Mouse (Mus musculus) kidney, adult 2 months (tissue): Measurements from ENCODE around the gene Dus3l. TPM values are rescaled to one million over a fixed set of nuclear protein-coding genes. Genes with fewer than 3 reads are reported as not detected.

ENCODE experiments used
- DNase-seq: peaks from one replicate; pipeline ENCODE4 v3.0.0; 2021
- H3K27ac ChIP-seq: fragments of 200-500 bp; 2 replicates; pipeline ENCODE4 v1.5.1; 2012; ENCODE audit warnings: low read depth, low read length, control low read depth, inconsistent platforms; ENCODE audit not compliant: insufficient read depth
- H3K27me3 ChIP-seq: fragments of 200-500 bp; replicated peaks from 2 replicates; pipeline ENCODE4 v1.6.1; 2012; ENCODE audit warnings: mild to moderate bottlenecking, moderate library complexity, low read length, inconsistent platforms; ENCODE audit not compliant: control insufficient read depth, insufficient read depth
- H3K36me3 ChIP-seq: fragments of 200-500 bp; 2 replicates; pipeline ENCODE4 v1.6.1; 2012; ENCODE audit warnings: mild to moderate bottlenecking, moderate library complexity, low read length, inconsistent platforms; ENCODE audit not compliant: control insufficient read depth, insufficient read depth
- H3K4me1 ChIP-seq: fragments of 200-500 bp; 2 replicates; pipeline ENCODE4 v1.6.1; 2011; ENCODE audit warnings: low read length; ENCODE audit not compliant: control insufficient read depth, insufficient read depth
- H3K4me3 ChIP-seq: fragments of 200-500 bp; 2 replicates; pipeline ENCODE4 v1.5.1; 2011; ENCODE audit warnings: mild to moderate bottlenecking, low read depth, low read length, control low read depth; ENCODE audit not compliant: insufficient read depth
- CTCF ChIP-seq: fragments of 200-500 bp; conservative IDR thresholded peaks from 2 replicates; pipeline ENCODE4 v1.5.1; 2011; ENCODE audit warnings: low read depth, mild to moderate bottlenecking, control low read depth, low read length, moderate library complexity, mixed read lengths; ENCODE audit not compliant: insufficient read depth, insufficient read length
- POLR2A ChIP-seq: fragments of 200-500 bp; IDR thresholded peaks from one replicate; pipeline ENCODE4 v1.6.1; 2011; ENCODE audit warnings: low read depth, low read length, control low read depth
- WGBS: fragments of 180-500 bp; shearing (Covaris S2); methylation state at CpG from one replicate; pipeline ENCODE4 v1.1.7; 2018; 5-methylcytosine and 5-hydroxymethylcytosine counted together
- polyA plus RNA-seq: library from polyadenylated mRNA; depleted of rRNA; stranded (reverse); fragments of >200 nt; gene quantifications from 2 replicates; pipeline ENCODE4 v1.2.3, GENCODE M21; 2012

The Dus3l gene
- polyA plus RNA-seq, 1 experiment: 43.6 TPM

DNA sequence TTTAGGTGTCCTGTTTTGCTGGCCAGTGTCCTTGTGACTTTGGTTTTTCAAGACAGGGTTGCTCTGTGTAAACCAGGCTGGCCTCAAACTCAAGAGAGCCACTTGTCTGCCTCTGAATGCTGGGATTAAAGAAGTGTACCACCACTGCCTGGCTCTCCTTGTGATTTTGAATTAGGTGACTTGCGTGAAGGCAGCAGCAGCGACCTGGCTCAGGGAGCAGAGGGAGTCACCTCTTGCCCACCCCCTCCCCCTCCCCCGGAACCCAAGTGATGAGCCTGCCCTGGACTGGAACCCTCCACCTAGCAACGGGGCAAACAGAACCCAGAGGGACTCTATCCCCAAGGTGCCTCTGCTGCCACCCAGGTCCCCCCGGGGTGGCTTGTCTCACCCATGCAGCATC is 5.4 kb downstream of the Dus3l start, which contains the start of gene Prr22:
TSS of gene Prr22 (plus strand) at position 301 of the 400 bp plus-strand sequence.
- DNase-seq: no peak
- H3K36me3 ChIP-seq: no peaks in the 10 kb centered on the region
- no peaks in the 10 kb centered on the region; the same call in 1 of the 2 replicates for H3K4me1 ChIP-seq
- no peaks in the 10 kb centered on the region for H3K27me3 ChIP-seq
- H3K27ac ChIP-seq: no peak within 1 kb of the TSS
- TF ChIP-seq CTCF: no peak
- TF ChIP-seq POLR2A: no peak
- H3K4me3 ChIP-seq: no peak within 1 kb of the TSS
- 82% methylated on average over 5 of the region's 5 CpGs for WGBS

DNA sequence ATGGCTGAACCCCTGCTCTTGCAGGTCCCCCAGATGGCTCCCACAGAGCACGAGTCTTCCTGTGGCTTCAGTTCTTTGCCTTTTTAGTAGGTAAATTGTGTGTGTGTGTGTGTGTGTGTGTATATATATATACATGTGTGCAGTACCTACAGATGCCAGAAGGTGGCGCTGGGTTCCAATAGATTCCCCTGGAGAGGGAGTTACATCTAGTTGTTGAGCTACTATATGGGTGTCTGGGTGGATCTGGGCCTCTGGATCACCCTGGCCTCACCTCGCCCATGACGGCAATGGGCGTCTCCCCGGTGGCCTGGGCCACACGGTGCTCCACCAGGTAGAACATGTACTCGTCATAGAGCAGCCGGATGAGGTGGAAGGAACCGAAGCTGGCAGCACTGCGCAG is 13.0 kb downstream of the Dus3l start:
- no peaks in the 10 kb centered on the region for H3K36me3 ChIP-seq
- no peak overlapping the region for H3K27ac ChIP-seq
- DNase-seq: no peak
- H3K4me1 ChIP-seq: no peaks in the 10 kb centered on the region
- no peaks in the 10 kb centered on the region for H3K27me3 ChIP-seq
- WGBS: 93% methylated on average over 11 of the region's 11 CpGs
- TF ChIP-seq POLR2A (no peak), CTCF (no peak)
- no peak overlapping the region for H3K4me3 ChIP-seq

DNA sequence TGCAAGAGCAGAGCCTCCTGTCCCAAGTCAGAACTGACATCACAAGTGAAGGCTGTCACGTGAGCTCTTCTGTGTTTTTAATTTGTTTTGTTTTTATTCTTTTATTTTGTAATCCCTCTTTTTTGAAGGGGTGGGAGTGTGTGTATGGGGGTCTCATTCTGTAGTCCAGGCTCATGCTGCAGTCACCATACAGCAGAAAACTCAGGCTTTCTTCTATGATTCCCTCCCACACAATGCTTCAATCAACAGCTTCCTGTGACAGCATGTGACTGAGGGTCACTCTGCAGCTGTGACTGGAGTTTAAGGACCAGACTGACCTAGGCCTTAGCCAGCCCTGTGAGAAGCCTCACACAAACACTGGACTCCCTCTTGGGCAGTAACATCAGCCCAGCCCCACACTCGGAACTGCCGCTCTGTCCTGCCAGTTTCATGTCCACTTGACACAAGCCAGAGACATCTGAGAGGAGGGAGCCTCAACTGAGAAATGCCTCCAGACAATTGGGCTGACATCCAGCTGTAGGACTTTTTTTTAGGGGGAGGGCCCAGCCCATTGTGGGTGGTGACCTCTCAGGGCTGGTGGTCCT is 14.3 kb downstream of the Dus3l start:
- Histone ChIP-seq H3K4me3 (no peak overlapping the region), H3K36me3 (no peaks in the 10 kb centered on the region), H3K27me3 (no peaks in the 10 kb centered on the region), H3K27ac (no peak overlapping the region), H3K4me1 (no peaks in the 10 kb centered on the region)
- TF ChIP-seq CTCF: no peak
- no peak for TF ChIP-seq POLR2A
- 72% methylated on average over 3 of the region's 3 CpGs for WGBS
- DNase-seq: no peak

DNA sequence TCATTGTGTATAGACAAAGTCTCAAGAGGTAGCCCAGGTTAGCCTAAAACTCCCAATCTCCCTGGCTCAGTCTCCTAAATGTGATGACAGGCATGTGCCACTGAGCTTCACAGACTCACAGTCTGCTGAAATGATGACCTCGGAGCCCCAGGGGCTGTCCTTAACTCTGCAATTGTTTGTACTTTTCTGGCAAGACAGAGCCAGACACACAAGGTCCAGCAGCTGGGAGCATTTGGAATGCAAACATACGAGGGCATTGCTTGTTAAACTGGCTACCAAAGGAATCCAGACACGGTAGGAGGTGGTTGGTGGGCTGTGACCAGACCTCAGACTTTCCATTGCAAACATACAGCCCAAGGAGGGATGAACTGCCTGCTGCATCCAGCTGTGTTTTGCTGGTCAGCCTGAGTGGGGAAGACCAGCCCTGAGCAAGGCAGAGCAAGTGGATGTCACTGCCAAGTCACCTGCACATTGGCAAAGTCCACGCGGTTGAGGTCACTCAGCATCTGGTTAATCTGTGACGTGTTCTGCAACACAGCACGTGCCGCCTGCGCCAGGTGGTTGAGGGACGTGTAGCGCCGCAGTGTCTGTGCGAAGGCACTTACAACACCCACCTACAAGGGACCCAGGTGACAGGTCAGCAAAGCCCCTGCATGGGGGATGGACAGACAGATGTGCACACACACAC is 15.9 kb downstream of the Dus3l start:
- peak; percentile 87 for DNase-seq
- H3K27me3 ChIP-seq: no peaks in the 10 kb centered on the region
- H3K4me1 ChIP-seq: no peaks in the 10 kb centered on the region
- no peak overlapping the region for H3K27ac ChIP-seq
- 45% methylated on average over 13 of the region's 13 CpGs for WGBS
- TF ChIP-seq POLR2A (no peak), CTCF (no peak)
- no peaks in the 10 kb centered on the region for H3K36me3 ChIP-seq
- H3K4me3 ChIP-seq: no peak overlapping the region

DNA sequence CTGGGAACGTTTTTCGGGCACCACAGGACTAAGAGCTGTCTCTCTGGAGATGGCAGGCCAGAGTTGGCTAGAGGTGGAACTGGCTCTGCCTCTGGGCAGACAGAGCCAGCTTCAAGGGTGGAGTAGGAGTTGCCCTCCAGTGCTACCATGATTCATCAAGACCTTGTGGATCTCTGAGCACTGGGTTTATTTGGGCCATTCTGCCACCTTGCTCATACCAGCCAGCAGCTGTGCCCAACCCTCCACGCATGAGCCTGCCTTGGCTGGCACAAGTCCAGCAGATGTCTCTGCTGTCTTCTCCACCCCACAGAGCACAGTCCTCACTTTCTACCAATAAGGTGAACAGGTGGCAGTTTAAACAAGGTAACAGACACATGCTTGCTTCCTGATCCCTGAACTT is 24.3 kb downstream of the Dus3l start:
- 66% methylated on average over 3 of the region's 3 CpGs for WGBS
- Histone ChIP-seq H3K36me3 (no peaks in the 10 kb centered on the region), H3K27ac (no peak overlapping the region), H3K4me1 (no peaks in the 10 kb centered on the region), H3K27me3 (no peaks in the 10 kb centered on the region), H3K4me3 (no peak overlapping the region)
- no peak for DNase-seq
- TF ChIP-seq CTCF (no peak), POLR2A (no peak)

DNA sequence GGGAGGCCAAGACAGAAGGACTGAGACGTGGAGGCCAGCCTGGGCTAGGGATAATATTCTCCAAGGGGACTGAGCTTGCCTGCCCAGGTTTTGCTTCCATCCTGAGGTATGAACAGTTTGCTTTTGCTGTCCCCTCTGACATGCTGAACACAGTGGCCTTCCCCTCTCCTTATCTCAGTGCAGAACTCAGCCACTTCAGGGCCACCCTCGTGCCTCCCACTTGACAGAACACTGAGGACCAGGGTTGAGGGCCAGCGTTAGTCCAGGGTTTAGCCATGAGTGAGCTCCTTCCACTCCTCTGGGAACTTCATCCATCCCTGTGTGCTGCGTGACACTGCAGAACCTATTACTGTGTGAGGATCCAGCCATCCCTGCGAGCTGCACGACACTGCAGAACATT is 24.7 kb downstream of the Dus3l start:
- Histone ChIP-seq H3K27ac (no peak overlapping the region), H3K36me3 (no peaks in the 10 kb centered on the region), H3K27me3 (no peaks in the 10 kb centered on the region), H3K4me1 (no peaks in the 10 kb centered on the region), H3K4me3 (no peak overlapping the region)
- TF ChIP-seq CTCF (no peak), POLR2A (no peak)
- DNase-seq: no peak
- 87% methylated on average over 6 of the region's 6 CpGs for WGBS

DNA sequence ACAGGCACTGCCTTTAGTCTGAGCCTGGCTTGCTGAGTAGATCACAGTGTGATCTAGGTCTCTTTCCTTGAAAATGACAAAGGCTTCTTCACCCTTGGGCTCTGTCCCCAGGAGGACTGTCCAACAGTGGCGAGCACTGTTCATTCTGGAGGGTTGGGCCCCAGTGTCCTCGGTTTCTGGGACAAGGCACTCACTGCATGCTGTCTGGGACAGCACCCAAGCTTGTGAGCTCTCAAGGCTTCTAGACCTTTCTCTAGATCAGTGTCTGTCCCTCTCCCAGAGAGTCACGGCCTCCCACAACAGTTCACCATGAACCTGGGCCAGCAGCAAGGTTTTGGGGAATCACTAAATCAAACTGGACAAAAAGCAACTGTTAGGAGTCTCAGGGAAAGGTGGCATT is 28.0 kb downstream of the Dus3l start:
- DNase-seq: no peak
- 82% methylated on average over 3 of the region's 3 CpGs for WGBS
- H3K4me1 ChIP-seq: no peaks in the 10 kb centered on the region

More for the DNA sequence above, 28.0 kb downstream of the Dus3l start:
- Histone ChIP-seq H3K36me3 (no peaks in the 10 kb centered on the region), H3K27me3 (no peaks in the 10 kb centered on the region), H3K27ac (no peak overlapping the region), H3K4me3 (no peak overlapping the region)
- TF ChIP-seq CTCF (no peak), POLR2A (no peak)
